Mouse (Mus musculus) layer of hippocampus, adult 18-20 months (tissue): Measurements from ENCODE around the gene Hnrnpa0. TPM values are rescaled to one million over a fixed set of nuclear protein-coding genes. Genes with fewer than 3 reads are reported as not detected.
"Not testable (repeated sequence)": the region's sequence is repeated elsewhere in the genome, so short reads cannot be mapped to it uniquely, and the experiment has no call there.

ENCODE experiments used
- DNase-seq, 2 experiments: peaks; one replicate each; pipeline ENCODE4 v3.0.0; 2022; ENCODE audit warnings: low spot score in 2 of 2
- long read RNA-seq: library from polyadenylated mRNA; stranded (forward); transcript quantifications from one replicate; pipeline ENCODE4 v2.0.0, GENCODE M21; 2021
- total RNA-seq, 2 experiments: library from RNA; stranded (reverse); gene quantifications; 2 replicates each; pipeline ENCODE4 v1.2.3; 2021

Hnrnpa0 gene
- 100 to 1,000 TPM; 125 to 127 TPM for total RNA-seq
- long read RNA-seq, transcript Hnrnpa0-201 (1 exons, 2,678 nt) = major isoform, 6 of 6 reads
- long read RNA-seq, partial matches to known transcripts = 0 of 6 reads
- long read RNA-seq, other reads (novel, unspliced or antisense) = 0 of 6 reads

DNA sequence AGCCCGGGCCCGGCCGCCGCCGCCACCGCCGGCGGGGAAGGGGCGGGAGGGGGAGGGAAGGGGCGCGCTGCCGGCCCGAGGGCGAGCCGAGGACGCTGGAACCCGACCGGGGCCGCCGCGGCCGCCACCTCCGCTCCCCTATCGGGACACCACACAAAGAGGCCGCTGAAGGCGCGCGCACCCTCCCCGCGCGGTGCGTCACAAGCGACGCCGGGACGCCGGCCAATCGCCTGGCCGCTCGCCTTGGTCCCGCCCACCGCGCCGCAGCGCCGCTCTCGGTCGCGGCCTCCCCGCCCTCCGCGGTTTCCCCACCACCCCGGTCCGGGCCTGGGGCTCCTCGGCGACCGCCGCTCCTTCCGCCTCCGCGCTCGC lies at the start of gene Hnrnpa0:
Gene Hnrnpa0, minus strand, starts transcription at position 161 of the 372 bp plus-strand sequence.
- peak; percentile 93 to 96 for DNase-seq

DNA sequence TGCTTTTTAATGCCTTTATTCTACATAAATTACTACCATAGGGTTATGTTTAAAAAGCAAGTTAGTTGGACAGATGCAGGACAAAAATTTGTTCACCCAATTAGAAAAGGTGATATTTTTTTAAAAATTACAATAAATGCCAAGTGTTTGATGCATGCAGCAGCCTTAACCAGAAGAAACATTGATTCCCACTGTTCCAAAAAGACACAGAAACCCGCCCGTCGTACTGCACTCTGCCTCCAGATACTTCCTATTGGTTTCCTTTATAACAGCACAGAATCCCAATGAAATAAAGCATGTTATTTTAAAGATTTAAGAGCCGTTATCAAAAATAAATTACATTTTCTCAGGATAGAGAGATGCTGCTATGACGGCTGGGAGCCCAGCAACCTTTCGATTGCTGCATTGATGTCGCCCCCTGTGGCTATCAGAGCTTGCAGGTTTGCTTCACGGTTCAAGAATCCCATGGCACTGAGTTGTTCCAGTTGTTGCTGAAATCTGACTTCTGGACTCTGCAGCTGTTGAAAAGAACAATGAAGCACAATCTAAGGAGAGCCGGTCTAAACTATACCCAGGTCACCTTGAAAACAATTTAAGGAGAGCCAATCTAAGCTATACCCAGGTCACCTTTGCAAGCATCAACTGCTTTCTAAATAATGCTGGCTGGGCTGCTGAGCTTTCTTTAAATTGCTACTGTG lies 49.3 kb upstream of the Hnrnpa0 start:
- DNase-seq = peak; percentile 100

DNA sequence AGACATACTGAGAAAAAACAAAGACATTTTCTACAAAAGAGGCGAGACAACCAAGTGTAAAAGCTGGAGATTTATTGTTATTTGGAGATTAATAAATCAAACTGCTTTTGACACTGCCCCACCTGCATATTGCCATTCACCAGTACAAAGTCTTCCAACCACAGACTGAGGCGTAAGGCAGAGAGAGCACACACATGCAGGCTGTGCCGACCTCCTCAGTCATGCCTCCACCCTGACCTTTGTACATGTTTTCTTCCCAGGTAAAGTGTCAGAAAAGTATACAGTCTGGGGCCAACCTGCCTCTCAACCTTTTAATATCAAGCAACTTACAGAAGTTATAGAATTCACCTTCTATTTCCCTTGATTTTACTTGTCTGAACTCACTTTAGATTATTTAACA lies 47.7 kb upstream of the Hnrnpa0 start:
- DNase-seq = no peak

DNA sequence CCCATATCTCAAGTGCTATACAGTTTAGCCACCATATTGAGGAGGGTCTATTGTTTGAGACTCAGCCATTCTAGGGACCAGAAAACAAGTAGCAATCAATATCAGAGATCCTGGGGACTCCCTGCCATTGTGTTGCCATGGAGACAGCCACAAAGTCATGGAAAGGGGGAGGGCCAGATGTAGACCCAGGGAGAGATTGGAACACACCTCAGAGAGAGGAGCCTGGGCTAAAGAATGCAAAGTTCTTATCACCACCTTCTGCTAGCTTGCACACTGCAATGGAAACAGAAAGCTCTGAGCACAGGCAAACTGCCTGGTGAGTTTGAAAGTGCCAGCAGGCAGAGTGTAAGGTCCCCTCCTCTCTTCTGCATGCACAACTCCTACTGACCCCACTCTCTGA lies 39.8 kb upstream of the Hnrnpa0 start:
- DNase-seq = no peak

DNA sequence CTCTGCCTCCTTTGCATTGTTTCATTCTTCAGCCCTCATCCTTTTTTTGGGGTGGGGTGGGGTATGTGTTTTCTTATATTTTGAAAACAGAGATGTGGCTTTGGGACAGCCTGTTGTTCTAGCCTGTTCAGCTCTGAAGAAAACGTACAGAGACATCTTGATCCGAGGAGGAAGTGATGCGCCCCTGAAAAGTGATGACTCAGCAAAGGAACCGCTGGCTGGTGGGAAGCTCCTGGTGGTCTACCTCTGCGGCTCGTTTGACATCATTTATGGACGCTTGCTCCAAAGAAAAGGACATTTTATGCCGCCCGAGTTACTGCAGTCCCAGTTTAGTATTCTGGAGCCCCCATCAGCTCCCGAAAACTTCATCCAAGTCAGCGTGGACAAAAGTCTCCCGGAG lies 35.0 kb upstream of the Hnrnpa0 start:
- DNase-seq = no peak

DNA sequence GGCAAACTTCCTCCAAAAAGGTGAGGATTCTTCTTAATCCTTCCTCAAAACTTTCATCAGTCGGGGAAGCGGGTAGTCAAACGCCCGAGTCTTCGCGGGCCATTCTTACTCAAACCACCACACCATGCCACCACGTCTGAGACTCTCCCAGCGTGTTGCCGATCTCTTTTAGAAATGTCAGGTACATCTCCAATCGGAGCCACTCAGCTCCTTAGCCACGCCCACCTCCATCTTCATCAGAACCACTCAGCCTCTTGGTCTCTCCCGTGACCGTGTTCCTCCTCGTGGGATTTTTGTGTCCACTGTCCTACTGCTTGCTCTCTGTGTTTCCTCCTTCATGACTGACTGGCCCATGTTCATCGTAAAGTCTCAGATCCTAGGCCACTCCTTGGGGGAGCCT lies 32.4 kb upstream of the Hnrnpa0 start:
- DNase-seq = no peak

DNA sequence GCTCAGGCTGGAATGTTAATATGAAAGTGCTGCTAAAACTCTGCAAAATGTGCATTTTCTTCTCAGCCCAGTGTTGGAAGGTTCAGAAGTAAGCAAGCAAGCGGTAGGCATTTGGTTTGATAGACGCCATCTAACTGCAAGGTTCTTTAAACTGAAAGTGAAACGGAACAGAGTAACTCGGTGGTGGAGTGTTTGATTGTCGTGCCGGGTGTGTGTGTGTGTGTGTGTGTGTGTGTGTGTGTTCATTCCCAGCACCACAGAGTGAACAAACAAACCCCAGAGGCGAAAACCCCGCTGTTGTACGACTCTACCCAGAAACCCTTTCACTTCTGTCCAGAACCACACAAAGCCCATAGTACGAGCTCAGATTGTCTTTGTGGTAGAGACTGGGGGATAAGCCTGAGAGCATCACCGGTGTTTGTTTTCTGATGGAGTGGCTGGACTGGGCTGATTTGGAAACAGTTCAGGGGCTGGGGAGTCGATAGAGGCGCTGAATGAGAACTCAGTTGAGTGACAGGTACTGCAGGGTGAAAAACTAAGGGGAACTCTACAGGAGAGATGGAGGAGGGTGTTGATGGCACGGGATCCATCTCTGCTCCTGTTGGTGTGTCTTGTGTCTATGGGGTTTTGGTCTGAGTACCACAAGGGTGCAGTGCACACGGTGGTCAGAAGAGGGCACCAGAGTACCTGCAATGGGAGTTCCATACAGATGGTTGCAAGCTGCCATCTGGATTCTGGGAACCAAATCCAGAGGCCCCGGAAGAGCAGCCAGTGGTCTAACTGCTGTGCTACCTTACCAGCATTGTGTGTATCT lies 29.9 kb upstream of the Hnrnpa0 start:
- DNase-seq = peak; percentile 82 to 93

DNA sequence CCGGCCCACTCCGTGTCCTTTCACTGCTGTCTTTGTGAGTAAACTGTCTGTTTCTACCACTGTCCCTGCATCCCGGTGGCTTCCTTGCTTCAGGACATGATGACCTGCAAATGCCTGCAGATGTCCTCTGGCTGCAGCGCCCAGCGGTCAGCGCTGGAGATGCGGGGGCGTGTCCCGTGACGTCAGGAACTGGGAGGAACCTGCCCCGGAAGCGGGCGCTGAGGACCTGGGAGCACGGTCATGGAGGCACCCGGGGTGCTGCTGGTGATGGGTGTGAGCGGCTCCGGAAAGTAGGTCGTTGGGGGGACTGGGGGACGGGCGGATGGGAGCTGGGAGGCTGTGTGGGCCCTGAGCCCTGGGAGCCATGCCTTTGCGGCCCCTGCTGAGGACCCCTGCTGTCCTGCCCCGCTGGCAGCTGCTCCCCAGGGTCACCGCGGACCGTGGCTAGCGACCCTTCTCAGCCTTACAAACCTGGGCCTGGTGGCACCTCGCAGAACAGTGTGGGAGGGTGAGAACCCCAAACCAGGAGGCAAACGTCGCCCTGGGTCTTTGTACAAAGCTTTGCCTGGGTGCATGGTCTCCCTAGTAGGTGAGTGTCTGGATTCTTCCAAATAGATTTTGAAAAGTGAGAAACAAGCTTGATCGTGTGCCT lies 29.2 kb upstream of the Hnrnpa0 start, which contains the start of gene Idnk:
Gene Idnk, plus strand, starts transcription at position 203 of the 652 bp plus-strand sequence.
- DNase-seq = peak; percentile 69 to 81

DNA sequence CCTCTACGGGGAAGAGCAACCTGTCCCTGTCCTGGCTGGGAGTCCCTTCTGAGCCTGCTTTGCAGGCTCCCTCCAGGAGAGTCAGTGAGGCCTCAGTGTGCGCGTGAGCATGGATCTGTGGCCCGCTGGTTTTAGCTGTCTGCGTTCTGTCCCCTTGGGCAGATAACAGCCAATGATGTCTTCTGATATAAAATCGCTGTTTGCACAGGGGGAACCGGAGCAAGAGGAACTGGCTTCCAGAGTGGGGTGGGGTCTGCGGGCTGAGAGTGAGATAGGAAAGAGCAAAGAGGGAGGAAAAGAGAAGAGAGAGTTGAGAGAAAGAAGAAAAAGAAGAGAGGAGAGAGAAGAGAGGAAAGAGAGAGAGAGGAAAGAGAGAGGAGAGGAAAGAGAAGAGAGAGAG lies 28.7 kb upstream of the Hnrnpa0 start:
- DNase-seq = no peak

DNA sequence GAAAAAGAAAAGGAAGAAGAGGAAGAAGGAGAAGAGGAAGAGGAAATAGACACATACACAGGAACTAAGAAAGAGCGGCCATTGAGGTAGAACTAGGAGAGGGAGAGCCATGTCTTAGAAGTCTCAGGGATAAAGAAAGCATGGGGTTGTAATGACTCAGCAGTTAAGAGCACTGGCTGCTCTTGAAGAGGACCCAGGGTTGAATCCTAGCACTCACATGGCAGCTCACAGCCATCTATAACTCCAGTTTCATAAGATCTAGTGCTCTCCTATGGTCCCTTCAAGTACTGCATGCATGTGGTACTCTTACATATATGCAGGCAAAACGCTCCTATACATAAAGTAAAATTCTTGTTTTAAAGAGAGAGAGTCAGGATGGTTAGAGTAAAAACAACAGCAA lies 27.7 kb upstream of the Hnrnpa0 start:
- DNase-seq = no peak

DNA sequence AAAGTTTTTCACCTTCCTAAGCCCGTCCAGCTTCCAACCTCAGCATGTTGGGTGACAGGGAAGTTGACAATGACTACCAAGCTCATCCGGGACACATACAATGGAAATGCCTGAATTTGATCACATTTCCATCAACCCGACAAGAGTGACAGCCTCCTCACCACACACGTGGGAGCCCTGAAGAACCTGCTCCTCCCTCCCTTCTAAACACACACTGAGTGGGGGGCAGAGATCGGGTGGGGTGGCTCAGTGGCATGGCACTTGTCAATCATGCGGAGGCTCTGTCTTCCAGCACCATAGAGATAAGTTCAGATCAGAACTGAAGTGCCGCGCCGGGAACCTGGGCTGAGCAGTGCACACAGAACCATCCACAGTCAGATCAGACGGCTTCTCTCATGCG lies 22.1 kb upstream of the Hnrnpa0 start:
- no peak for DNase-seq

DNA sequence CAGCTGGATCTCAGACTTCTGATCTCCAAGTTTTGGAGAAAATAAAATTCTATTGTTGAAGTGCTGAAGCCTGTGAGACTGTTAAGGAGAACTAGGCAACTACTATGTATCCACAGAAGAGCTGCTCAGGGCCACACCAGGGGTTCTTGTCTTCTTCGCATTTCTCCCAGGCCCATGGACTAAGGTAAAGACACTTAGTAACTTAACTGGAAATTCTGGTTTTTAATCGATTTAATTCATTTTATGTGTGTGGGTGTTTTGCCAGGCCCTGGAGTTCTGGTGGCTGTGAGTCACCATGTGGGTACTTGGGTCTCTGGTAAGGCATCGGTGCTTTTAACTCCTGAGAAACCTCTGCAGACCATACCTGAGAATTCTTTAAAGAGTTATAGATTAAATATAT lies 21.3 kb upstream of the Hnrnpa0 start:
- no peak for DNase-seq

DNA sequence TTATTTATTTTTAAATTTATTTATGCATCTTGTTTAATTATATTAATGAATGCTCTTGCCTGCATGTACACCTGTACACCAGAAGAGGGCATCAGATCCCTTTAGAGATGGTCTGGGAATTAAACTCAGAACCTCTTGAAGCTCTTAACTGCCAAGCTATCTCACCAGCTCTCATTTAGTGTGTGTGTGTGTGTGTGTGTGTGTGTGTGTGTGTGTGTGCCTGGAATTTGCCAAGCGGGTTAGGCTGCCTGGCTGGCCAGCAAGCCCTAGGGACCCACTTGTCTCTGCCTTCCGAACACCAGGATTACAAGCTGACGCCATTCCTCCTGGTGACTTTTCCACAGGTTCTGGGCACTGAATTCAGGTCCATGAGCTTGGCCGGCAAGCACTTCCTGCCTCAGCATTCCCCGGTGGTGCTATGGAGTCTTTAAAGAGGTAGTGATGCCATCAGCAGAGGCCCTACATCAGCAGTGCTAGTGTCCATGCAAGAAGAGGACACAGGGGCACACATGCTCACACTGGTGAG lies 20.7 kb upstream of the Hnrnpa0 start:
- DNase-seq = peak in 1 of 2 experiments; percentile 29

DNA sequence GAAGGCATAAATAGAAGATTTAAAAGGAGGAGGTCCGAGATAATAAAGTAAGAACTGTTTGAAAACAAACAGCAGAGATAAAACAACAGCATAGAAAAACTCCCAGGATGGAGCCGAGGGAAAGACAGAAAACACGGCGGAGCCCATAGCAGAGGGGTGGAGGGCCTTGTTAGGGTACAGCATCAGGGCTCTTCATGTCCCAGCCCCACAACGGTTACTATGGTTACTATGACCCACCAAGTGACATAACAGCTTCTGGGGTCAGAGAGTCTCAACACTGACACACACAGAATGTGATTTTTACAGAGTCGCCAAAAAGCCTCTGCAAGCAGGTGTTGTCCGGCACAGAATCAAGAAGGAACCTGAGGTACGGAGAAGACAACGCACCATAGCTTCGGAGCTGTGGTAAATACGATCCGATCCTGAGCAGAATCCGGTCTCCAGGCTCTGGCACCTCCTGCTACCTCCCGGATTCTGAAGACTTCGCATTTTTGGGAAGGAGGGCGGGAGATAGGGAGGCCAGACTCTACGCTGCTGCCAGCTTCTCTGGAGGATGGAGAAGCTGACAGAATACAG lies 20.0 kb upstream of the Hnrnpa0 start:
- peak in 1 of 2 experiments; percentile 45 for DNase-seq

DNA sequence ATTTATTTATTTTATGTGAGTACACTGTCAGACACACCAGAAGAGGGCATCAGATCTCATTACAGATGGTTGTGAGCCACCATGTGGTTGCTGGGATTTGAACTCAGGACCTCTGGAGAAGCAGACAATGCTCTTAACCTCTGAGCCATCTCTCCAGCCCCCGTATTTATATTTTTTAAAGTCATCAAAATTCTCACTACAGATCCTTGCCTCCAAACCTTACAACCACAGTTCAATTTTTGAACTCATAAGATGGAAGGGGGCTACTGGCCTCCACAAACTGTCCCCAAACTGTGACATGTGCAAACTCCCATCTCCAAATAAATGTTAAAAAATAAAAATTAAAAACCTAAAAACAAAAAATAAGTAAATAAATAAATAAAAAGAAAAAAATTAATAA lies 19.4 kb upstream of the Hnrnpa0 start:
- no peak for DNase-seq

DNA sequence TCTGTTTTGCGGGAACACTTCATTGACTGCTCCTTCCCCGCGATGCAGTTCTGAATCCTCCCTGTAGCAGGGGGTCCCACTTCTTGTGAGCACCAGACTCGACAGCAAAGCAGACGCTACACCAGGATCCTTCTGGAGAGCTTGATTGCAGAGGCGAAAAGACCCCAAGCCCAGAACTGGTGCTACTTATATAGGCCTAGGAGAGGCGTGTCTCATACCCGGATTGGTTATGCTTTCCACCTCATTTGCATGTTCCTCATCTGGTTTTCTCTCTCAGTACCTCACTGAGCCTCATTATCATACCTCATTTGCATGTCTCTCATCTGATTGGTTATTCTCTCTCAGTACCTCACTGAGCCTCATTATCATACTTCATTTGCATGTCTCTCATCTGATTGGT lies 18.2 kb upstream of the Hnrnpa0 start:
- not testable (repeated sequence) for DNase-seq

DNA sequence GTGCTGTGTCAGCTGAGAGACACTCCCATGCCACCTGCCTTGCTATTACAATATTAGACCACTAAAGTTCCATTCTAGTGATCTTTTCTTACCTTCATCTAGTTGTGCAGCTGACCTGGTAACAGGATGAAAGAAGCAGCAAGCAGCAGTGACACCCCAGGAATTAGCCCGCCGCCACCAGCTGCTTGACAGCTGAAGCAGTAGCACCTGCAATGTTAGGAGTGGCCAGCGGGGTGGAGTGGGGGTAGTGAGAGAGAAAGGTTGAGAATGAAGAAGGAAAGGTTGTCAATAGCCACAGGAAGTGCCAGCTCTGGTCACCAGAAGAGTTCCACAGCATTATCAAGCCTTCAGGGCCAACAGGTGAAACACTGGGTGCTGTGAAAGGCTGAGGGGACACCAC lies 3.3 kb upstream of the Hnrnpa0 start:
- no peak for DNase-seq

DNA sequence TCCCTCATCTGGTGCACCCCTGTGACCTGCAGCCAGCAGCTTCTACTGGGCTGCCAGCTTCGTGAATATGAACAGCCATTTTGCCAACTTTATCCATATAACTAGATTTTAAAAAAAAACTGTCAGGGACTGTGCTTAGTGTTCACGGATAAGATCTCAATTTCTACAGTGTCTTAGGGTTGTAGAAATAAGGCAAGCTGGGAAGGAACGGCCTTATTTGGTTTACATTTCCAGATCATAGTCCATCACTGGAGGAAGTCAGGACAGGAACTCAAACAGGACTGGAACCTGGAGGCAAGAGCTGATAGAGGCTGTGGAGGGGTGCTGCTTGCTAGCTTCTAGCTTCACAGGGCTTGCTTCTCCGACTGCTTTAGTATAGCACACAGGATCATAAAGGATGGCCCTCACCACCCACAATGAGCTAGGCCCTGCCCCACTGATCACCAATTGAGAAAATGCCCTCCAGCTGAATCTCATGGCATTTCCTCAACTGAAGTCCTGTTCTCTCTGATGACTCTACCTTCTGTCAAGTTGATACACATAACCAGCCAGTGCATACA lies 1.4 kb upstream of the Hnrnpa0 start:
- DNase-seq = no peak

DNA sequence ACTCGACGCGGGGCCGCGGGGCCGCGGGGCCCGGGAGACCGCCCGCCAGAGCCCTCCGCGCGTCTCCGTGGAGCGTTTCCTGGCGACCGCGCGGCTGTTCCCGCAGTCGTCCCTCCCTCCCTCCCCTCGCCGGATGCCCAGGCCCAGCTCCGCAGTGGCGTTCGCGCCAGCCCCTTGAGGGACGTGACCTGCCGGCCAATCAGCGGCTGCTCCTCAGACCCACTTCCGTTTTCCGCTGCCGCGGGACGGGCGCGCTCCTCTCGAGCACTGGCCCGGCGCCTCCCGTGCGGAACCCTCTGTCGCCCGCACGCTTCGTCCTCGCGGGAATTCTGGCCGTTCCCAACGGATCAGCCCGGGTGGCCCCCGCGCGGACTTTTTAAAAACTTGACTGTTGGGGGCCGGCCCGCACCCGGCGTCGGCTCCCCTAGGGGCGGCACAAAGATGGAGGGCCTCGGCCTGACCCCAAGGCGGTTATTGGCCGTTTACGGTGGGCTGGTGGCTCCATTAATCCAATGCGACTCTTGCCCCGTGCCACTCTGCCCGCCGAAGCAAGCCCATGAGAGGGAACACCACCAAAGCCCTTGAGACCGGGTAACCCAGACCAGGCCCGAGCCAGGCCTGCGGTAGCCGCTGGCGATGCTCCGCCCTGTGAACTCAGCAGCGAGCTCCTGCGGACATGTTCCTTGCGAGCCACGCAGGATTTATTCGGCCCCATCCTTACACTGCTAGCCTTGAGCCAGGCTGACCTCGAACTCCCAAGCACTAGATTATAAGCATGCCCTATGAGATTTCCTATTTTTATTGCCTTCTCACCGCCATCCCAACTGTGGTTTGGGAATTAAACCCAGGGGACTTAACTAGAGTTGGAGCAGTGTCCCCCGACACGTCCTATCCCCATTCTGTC lies 664 bp upstream of the Hnrnpa0 start:
- DNase-seq = peak; percentile 96 to 97
